ENCODE assay signal across 8 mouse cellular contexts in genomic region chr13:99842626-99843025, GRCm38 (mm10). TPM values are rescaled to one million over a fixed set of nuclear protein-coding genes. Genes with fewer than 3 reads are reported as not detected.
A peak's percentile ranks its signal among the peaks of the same experiment; 100 is the strongest.
DNase-seq lines count a peak whose midpoint lies in the region; ATAC-seq and TF ChIP-seq lines count a peak whose summit lies in the region.
"Had no signal": no experiment of that assay in that cellular context is flagged by ENCODE, and none has a peak within 500 bp of the region (broad histone marks: within the 10 kb centered on the region; RNA-seq: fewer than 3 reads in every experiment).

No protein-coding gene starts in this region.

- no peak overlapping the region for H3K27ac ChIP-seq in liver, adult 2 months (replicated peaks; ENCODE audit: insufficient read depth, low read depth, low read length)
- no peak overlapping the region for H3K27ac ChIP-seq in liver, embryonic 11.5 days (ENCODE audit: low read depth, low read length)
- H3K27ac ChIP-seq: lung, embryonic 15.5 days had no signal

- H3K79me2 ChIP-seq in liver, adult 2 months (ENCODE audit: control insufficient read depth, insufficient read depth, low read length): no peaks in the 10 kb centered on the region

- intact Hi-C loops in left cerebral cortex, postnatal 4 days (cut with DNase I): no loop called here

- TF ChIP-seq CTCF in liver, adult 2 months (IDR thresholded peaks at IDR 0.05; ENCODE audit: low read depth, low read length): peak; percentile 59

- H3K4me1 ChIP-seq in liver, adult 2 months (ENCODE audit: control insufficient read depth, insufficient read depth, low read length): no peaks in the 10 kb centered on the region; the same call in 1 of the 2 replicates
- no peaks in the 10 kb centered on the region for H3K4me1 ChIP-seq in liver, embryonic 11.5 days (replicated peaks; ENCODE audit: control insufficient read depth, insufficient read depth, low read length)

- no peak overlapping the region for H3K9ac ChIP-seq in liver, adult 2 months (ENCODE audit: low read depth, low read length)
- no peak overlapping the region for H3K9ac ChIP-seq in liver, embryonic 11.5 days (ENCODE audit: low read depth, low read length)
- H3K9ac ChIP-seq: lung, embryonic 15.5 days had no signal

- H3K36me3 ChIP-seq in liver, adult 2 months (ENCODE audit: control insufficient read depth, insufficient read depth, low read length): no peaks in the 10 kb centered on the region
- H3K36me3 ChIP-seq in liver, embryonic 11.5 days (ENCODE audit: control insufficient read depth, insufficient read depth, low read length): no peaks in the 10 kb centered on the region
- H3K36me3 ChIP-seq: lung, embryonic 15.5 days had no signal

- no peak overlapping the region for H3K4me2 ChIP-seq in liver, embryonic 11.5 days
- H3K4me2 ChIP-seq: lung, embryonic 15.5 days had no signal

- no peak overlapping the region for H3K4me3 ChIP-seq in liver, adult 2 months (ENCODE audit: insufficient read depth, low read depth, low read length)
- H3K4me3 ChIP-seq in liver, embryonic 11.5 days (ENCODE audit: low read depth, low read length): no peak overlapping the region
- H3K4me3 ChIP-seq: lung, embryonic 15.5 days had no signal

- H3K9me3 ChIP-seq in liver, embryonic 11.5 days (ENCODE audit: control insufficient read depth, low read length): no peaks in the 10 kb centered on the region
- H3K9me3 ChIP-seq: lung, embryonic 15.5 days had no signal

- no peak for ATAC-seq in liver, embryonic 11.5 days (replicated peaks; ENCODE audit: low FRiP score)
- ATAC-seq in frontal cortex, adult (ENCODE audit: low TSS enrichment): peak; percentile 97

- no peaks in the 10 kb centered on the region for H3K27me3 ChIP-seq in liver, adult 2 months (ENCODE audit: control insufficient read depth, insufficient read depth, low read length)
- no peaks in the 10 kb centered on the region for H3K27me3 ChIP-seq in liver, embryonic 11.5 days (replicated peaks; ENCODE audit: control insufficient read depth, insufficient read depth, low read length)
- H3K27me3 ChIP-seq: lung, embryonic 15.5 days had no signal

- TF ChIP-seq POLR2A in liver, adult 2 months (IDR thresholded peaks at IDR 0.05; ENCODE audit: extremely low read depth, insufficient read depth, low read length): no peak

- WGBS in liver, adult 2 months: 19% methylated on average over 9 of the region's 9 CpGs
- 41% methylated on average over 9 of the region's 9 CpGs for WGBS in liver, embryonic 11.5 days

- no peak for DNase-seq in liver, adult 2 months (ENCODE audit: extremely low read depth, low read depth, low spot score)
- DNase-seq in liver, embryonic 11.5 days (ENCODE audit: low spot score): no peak
- peak; percentile 33 for DNase-seq in cerebellum, adult 9-11 months
- DNase-seq in left cerebral cortex, postnatal 4 days: peak; percentile 64
- DNase-seq in retina, postnatal 1 day: peak; percentile 40
- no peak for DNase-seq in spleen, adult 18-20 months

RNA-seq across cellular contexts. Expression of gene Cartpt, which starts 58.3 kb away (rescaled TPM):
- not detected in 2 replicates for total RNA-seq in liver, adult 2 months (2014; rRNA removed)
- not detected in 2 replicates for polyA plus RNA-seq in liver, adult 2 months (2012; rRNA removed)
- polyA plus RNA-seq in liver, embryonic 11.5 days (2014; fragmentation: Nextera tagmentation; extraction: Ambion mirVana): 0.27 and 0.47 TPM in 2 replicates
- total RNA-seq in left cerebral cortex, postnatal 4 days (2021): 1 to 10 TPM; 5.9 to 7.4 TPM

Comparison
In these comparisons a context has a peak if more than half of its experiments do, and no peak if none do; other contexts are left out.
1. DNase-seq: peak in cerebellum, adult 9-11 months (single experiment), left cerebral cortex, postnatal 4 days (single experiment) and retina, postnatal 1 day (single experiment); none in liver, adult 2 months (single experiment), liver, embryonic 11.5 days (single experiment) and spleen, adult 18-20 months (0 of 2).